Mouse (Mus musculus) thymus, postnatal 10 days (tissue): ENCODE measurements around the gene Nkain2.
"Not testable (repeated sequence)": the region's sequence is repeated elsewhere in the genome, so short reads cannot be mapped to it uniquely, and the experiment has no call there.

ENCODE experiments used
- DNase-seq, 2 experiments: peaks; one replicate each; pipeline ENCODE4 v3.0.0; 2021; ENCODE audit warnings: low spot score in 2 of 2

Nkain2 gene

GRCm38 (mm10) chr10:32889652-32890506 is at the start of gene Nkain2:
Gene Nkain2 (minus strand): TSS chr10:32890462.
- no peak for DNase-seq

- no peak for DNase-seq
Measured at GRCm38 (mm10) chr10:32939853-32940252, 49.6 kb upstream of the Nkain2 start.

GRCm38 (mm10) chr10:32895093-32895492 is 4.8 kb upstream of the Nkain2 start:
- no peak for DNase-seq

GRCm38 (mm10) chr10:32890507-32891131 is 357 bp upstream of the Nkain2 start:
- no peak for DNase-seq

- DNase-seq = no peak
Measured at GRCm38 (mm10) chr10:32881977-32882376, 8.3 kb downstream of the Nkain2 start.

GRCm38 (mm10) chr10:32870691-32871406 is 19.4 kb downstream of the Nkain2 start:
- no peak for DNase-seq

GRCm38 (mm10) chr10:32869541-32869940 is 20.7 kb downstream of the Nkain2 start:
- DNase-seq = no peak

GRCm38 (mm10) chr10:32815210-32815883 is 74.9 kb downstream of the Nkain2 start:
- no peak for DNase-seq

- DNase-seq = no peak
Measured at GRCm38 (mm10) chr10:32796215-32796614, 94.0 kb downstream of the Nkain2 start.

GRCm38 (mm10) chr10:32790541-32790940 is 99.7 kb downstream of the Nkain2 start:
- no peak for DNase-seq

GRCm38 (mm10) chr10:32782732-32783359 is 107.4 kb downstream of the Nkain2 start:
- no peak for DNase-seq

- DNase-seq = no peak
Measured at GRCm38 (mm10) chr10:32738989-32739388, 151.3 kb downstream of the Nkain2 start.

GRCm38 (mm10) chr10:32706579-32706978 is 183.7 kb downstream of the Nkain2 start:
- not testable (repeated sequence) for DNase-seq

- no peak for DNase-seq
Measured at GRCm38 (mm10) chr10:32696661-32697060, 193.6 kb downstream of the Nkain2 start.

GRCm38 (mm10) chr10:32684548-32684947 is 205.7 kb downstream of the Nkain2 start:
- DNase-seq = no peak

GRCm38 (mm10) chr10:32640256-32640655 is 250.0 kb downstream of the Nkain2 start:
- DNase-seq = no peak

GRCm38 (mm10) chr10:32639173-32639572 is 251.1 kb downstream of the Nkain2 start:
- no peak for DNase-seq

- DNase-seq = no peak
Measured at GRCm38 (mm10) chr10:32631043-32631442, 259.2 kb downstream of the Nkain2 start.

GRCm38 (mm10) chr10:32604448-32604847 is 285.8 kb downstream of the Nkain2 start:
- no peak for DNase-seq

- no peak for DNase-seq
Measured at GRCm38 (mm10) chr10:32602798-32603197, 287.5 kb downstream of the Nkain2 start.

- DNase-seq = no peak
Measured at GRCm38 (mm10) chr10:32594998-32595397, 295.3 kb downstream of the Nkain2 start.

- no peak for DNase-seq
Measured at GRCm38 (mm10) chr10:32577276-32577580, 313.0 kb downstream of the Nkain2 start.
